Comparison of ENCODE assay signal across 8 mouse cellular contexts in the genomic region with DNA sequence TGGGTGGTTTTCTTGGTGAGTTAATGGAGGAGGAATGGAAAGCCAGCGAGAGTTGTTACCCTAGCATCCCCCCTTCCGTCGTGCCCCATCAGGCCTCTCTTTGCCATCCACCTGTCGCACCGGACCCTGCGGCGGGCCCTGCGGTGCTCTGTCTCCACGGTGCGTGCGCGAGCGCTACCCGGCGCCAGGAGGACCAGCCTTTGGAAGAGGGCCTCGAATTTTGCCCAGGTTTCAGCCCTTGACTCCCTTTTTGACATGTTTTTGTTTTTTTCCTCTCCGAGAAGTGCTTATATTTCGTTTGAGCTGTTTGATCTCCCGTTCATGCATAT. TPM values are rescaled to one million over a fixed set of nuclear protein-coding genes. Genes with fewer than 3 reads are reported as not detected.
A peak's percentile ranks its signal among the peaks of the same experiment; 100 is the strongest.
DNase-seq lines count a peak whose midpoint lies in the region; ATAC-seq and TF ChIP-seq lines count a peak whose summit lies in the region.

No protein-coding gene starts in this region.

- no peaks in the 10 kb centered on the region for H3K79me2 ChIP-seq in CH12.LX (replicated peaks; ENCODE audit: control insufficient read depth, extremely low read depth, insufficient read depth, poor library complexity, severe bottlenecking)

- H3K4me1 ChIP-seq in CH12.LX (ENCODE audit: control insufficient read depth in 1 of 2, insufficient read depth in 2 of 2), result peaks cover 3 to 8% of the 10 kb centered on the region in 2 experiments; a peak in 3 of 4 replicates
- peaks cover 12% of the 10 kb centered on the region for H3K4me1 ChIP-seq in forebrain, embryonic 15.5 days
- peaks cover 6% of the 10 kb centered on the region for H3K4me1 ChIP-seq in liver, postnatal 0 days (ENCODE audit: insufficient read depth)

- no peaks in the 10 kb centered on the region for H3K9me3 ChIP-seq in CH12.LX (replicated peaks; ENCODE audit: low read length)
- no peaks in the 10 kb centered on the region for H3K9me3 ChIP-seq in forebrain, embryonic 15.5 days
- no peaks in the 10 kb centered on the region for H3K9me3 ChIP-seq in liver, postnatal 0 days (ENCODE audit: low read length)

- in situ Hi-C loops in CH12.LX (cut with MboI; ENCODE audit: low pct_ligation_motif_present, low pct_unique_long_range_greater_than_20kb, low sequenced_read_pairs), result no loop called here

- no peak for TF ChIP-seq EP300 in CH12.LX (IDR thresholded peaks at IDR 0.05; ENCODE audit: low read length)
- no peak for TF ChIP-seq EP300 in liver, postnatal 0 days (IDR thresholded peaks at IDR 0.05; ENCODE audit: low read depth)

- H3K4me3 ChIP-seq in gastrocnemius, adult 2 months, result peak overlapping the region; percentile 94
- peak overlapping the region; percentile 63 to 71 (median 70) for H3K4me3 ChIP-seq in CH12.LX (replicated peaks in 1 of 3; ENCODE audit: low read depth in 2 of 3, low read length in 2 of 3, poor library complexity in 1 of 3)
- H3K4me3 ChIP-seq in forebrain, embryonic 15.5 days, result peak overlapping the region; percentile 64
- peak overlapping the region; percentile 65 for H3K4me3 ChIP-seq in liver, postnatal 0 days (ENCODE audit: low read depth, low read length)

- no peak for TF ChIP-seq RAD21 in CH12.LX (IDR thresholded peaks at IDR 0.05; ENCODE audit: low read depth, low read length)

- WGBS in forebrain, embryonic 15.5 days, result under 1% methylated on average over 19 of the region's 19 CpGs
- WGBS in liver, postnatal 0 days (ENCODE audit: insufficient replicate concordance), result under 1% methylated on average over 19 of the region's 19 CpGs

- H3K27me3 ChIP-seq in CH12.LX (replicated peaks), result no peaks in the 10 kb centered on the region
- H3K27me3 ChIP-seq in forebrain, embryonic 15.5 days, result no peaks in the 10 kb centered on the region
- no peaks in the 10 kb centered on the region for H3K27me3 ChIP-seq in liver, postnatal 0 days (ENCODE audit: insufficient read depth, low read length)

- H3K27ac ChIP-seq in gastrocnemius, adult 2 months, result peak overlapping the region; percentile 90
- H3K27ac ChIP-seq in CH12.LX (ENCODE audit: insufficient read depth, low read depth), result no peak overlapping the region
- peak overlapping the region; percentile 87 for H3K27ac ChIP-seq in forebrain, embryonic 15.5 days (replicated peaks)
- 0 out of 2 replicates have a peak overlapping the region, but pooled peaks have one; percentile 19 for H3K27ac ChIP-seq in liver, postnatal 0 days (ENCODE audit: low read depth)

- DNase-seq in gastrocnemius, adult 2 months, result no peak
- DNase-seq in gastrocnemius, adult 8-10 months (ENCODE audit: low spot score in 2 of 2), result no peak
- no peak for DNase-seq in CH12.LX (ENCODE audit: extremely low read depth)
- no peak for DNase-seq in liver, postnatal 0 days
- no peak for DNase-seq in natural killer cell, adult 2 months (ENCODE audit: low spot score in 2 of 2)
- DNase-seq in retina, postnatal 1 day, result no peak
- DNase-seq in cerebellum, postnatal 4 days (ENCODE audit: low spot score in 2 of 2), result no peak

- intact Hi-C loops in gastrocnemius, adult 2 months (cut with DNase I), result no loop called here

- TF ChIP-seq CTCF in gastrocnemius, adult 2 months (IDR thresholded peaks at IDR 0.05), result no peak; the same call in 1 of the 2 replicates
- no peak for TF ChIP-seq CTCF in CH12.LX (conservative IDR thresholded peaks at IDR 0.05 in 1 of 2, IDR thresholded peaks at IDR 0.05 in 1 of 2; ENCODE audit: low read depth in 2 of 2, low read length in 2 of 2)
- TF ChIP-seq CTCF in liver, postnatal 0 days (IDR thresholded peaks at IDR 0.05; ENCODE audit: low read depth), result no peak

- peaks cover 0 to 3% of the 10 kb centered on the region in 2 experiments for H3K36me3 ChIP-seq in CH12.LX (replicated peaks in 1 of 2; ENCODE audit: control insufficient read depth in 1 of 2, insufficient read depth in 1 of 2, low read length in 1 of 2)
- no peaks in the 10 kb centered on the region for H3K36me3 ChIP-seq in forebrain, embryonic 15.5 days
- no peaks in the 10 kb centered on the region for H3K36me3 ChIP-seq in liver, postnatal 0 days (replicated peaks; ENCODE audit: insufficient read depth, low read length)

- H3K4me2 ChIP-seq in CH12.LX (ENCODE audit: insufficient read depth, low read depth, poor library complexity, severe bottlenecking), result peak overlapping the region; percentile 90
- H3K4me2 ChIP-seq in forebrain, embryonic 15.5 days (replicated peaks), result peak overlapping the region; percentile 65
- H3K4me2 ChIP-seq in liver, postnatal 0 days (ENCODE audit: low read depth, low read length), result peak overlapping the region; percentile 89

- peak overlapping the region; percentile 57; the same call in 1 of the 2 replicates for H3K9ac ChIP-seq in CH12.LX (ENCODE audit: insufficient read depth, low read depth)
- peak overlapping the region; percentile 71 for H3K9ac ChIP-seq in forebrain, embryonic 15.5 days (replicated peaks)
- H3K9ac ChIP-seq in liver, postnatal 0 days (replicated peaks), result peak overlapping the region; percentile 70

- dilution Hi-C loops in CH12.LX (cut with MboI; ENCODE audit: extremely low pct_ligation_motif_present, extremely low pct_unique_long_range_greater_than_20kb, low sequenced_read_pairs), result no loop called here

- peak; percentile 95 for ATAC-seq in forebrain, embryonic 15.5 days (replicated peaks)
- peak; percentile 83 for ATAC-seq in liver, postnatal 0 days

- no peak for TF ChIP-seq POLR2A in CH12.LX (IDR thresholded peaks at IDR 0.05; ENCODE audit: low read depth, low read length)

TF ChIP-seq in CH12.LX, 34 proteins besides CTCF, POLR2A, EP300 and RAD21:
- TF ChIP-seq PAX5 (IDR thresholded peaks at IDR 0.05; ENCODE audit: low read length) (no peak), HCFC1 (IDR thresholded peaks at IDR 0.05; ENCODE audit: low read depth, low read length) (no peak; the same call in 1 of the 2 replicates), TBP (conservative IDR thresholded peaks at IDR 0.05; ENCODE audit: low read depth, low read length) (peak; percentile 5; the same call in 1 of the 2 replicates), ZMIZ1 (IDR thresholded peaks at IDR 0.05; ENCODE audit: low read depth, low read length) (0 out of 2 replicates have a peak, but pooled peaks have one; percentile 73)

RNA-seq across cellular contexts. Expression of a gene that starts 0.3 kb away (rescaled TPM):
- 1 to 10 TPM; 2.6 to 3.7 TPM for total RNA-seq in gastrocnemius, adult 2 months (2021)
- total RNA-seq in gastrocnemius, adult 8-10 months (2022), result 1 to 10 TPM; 2.9 to 4.4 (median 4.0) TPM
- total RNA-seq in CH12.LX (2012; rRNA removed) (3.7 and 5.0 TPM in 2 replicates), CH12.LX (2014; rRNA removed) (5.3 and 6.1 TPM in 2 replicates)
- 5.9 and 6.2 TPM in 2 replicates for polyA plus RNA-seq in CH12.LX (2012; ENCODE audit: insufficient read length, low read depth)
- polyA plus RNA-seq in forebrain, embryonic 15.5 days (2015; fragmentation: Nextera tagmentation; extraction: Ambion mirVana), result 25.8 and 26.9 TPM in 2 replicates
- 2.0 and 2.1 TPM in 2 replicates for polyA plus RNA-seq in liver, postnatal 0 days (2015; fragmentation: Nextera tagmentation; extraction: Ambion mirVana)

RNA-seq across cellular contexts. Expression of a gene that starts 0.6 kb away (rescaled TPM):
- total RNA-seq in gastrocnemius, adult 2 months (2021), result under 1 TPM; 0.20 to 0.87 TPM
- total RNA-seq in gastrocnemius, adult 8-10 months (2022), result under 1 TPM in 2 of 4 experiments, not detected in 2; 0.25 to 0.56 TPM
- total RNA-seq in CH12.LX (2012; rRNA removed) (0.13 and 0.21 TPM in 2 replicates), CH12.LX (2014; rRNA removed) (0.20 and 0.64 TPM in 2 replicates)
- polyA plus RNA-seq in CH12.LX (2012; ENCODE audit: insufficient read length, low read depth), result 0.39 and 0.48 TPM in 2 replicates
- 2.4 and 4.7 TPM in 2 replicates for polyA plus RNA-seq in forebrain, embryonic 15.5 days (2015; fragmentation: Nextera tagmentation; extraction: Ambion mirVana)
- polyA plus RNA-seq in liver, postnatal 0 days (2015; fragmentation: Nextera tagmentation; extraction: Ambion mirVana), result 0.14 and 0.19 TPM in 2 replicates
